Mouse (Mus musculus) induced T-regulatory cell, adult 2 months (primary cell): ENCODE results near the gene Pam16.
"Not testable (repeated sequence)": the region's sequence is repeated elsewhere in the genome, so short reads cannot be mapped to it uniquely, and the experiment has no call there.

ENCODE experiments used
- DNase-seq: peaks from one replicate; pipeline ENCODE4 v3.0.0-alpha.2; 2012; ENCODE audit warnings: low read depth

The Pam16 gene

GRCm38 (mm10) chr16:4592909-4593875, 31.6 kb downstream of the Pam16 start:
- peak; percentile 67 for DNase-seq

DNA sequence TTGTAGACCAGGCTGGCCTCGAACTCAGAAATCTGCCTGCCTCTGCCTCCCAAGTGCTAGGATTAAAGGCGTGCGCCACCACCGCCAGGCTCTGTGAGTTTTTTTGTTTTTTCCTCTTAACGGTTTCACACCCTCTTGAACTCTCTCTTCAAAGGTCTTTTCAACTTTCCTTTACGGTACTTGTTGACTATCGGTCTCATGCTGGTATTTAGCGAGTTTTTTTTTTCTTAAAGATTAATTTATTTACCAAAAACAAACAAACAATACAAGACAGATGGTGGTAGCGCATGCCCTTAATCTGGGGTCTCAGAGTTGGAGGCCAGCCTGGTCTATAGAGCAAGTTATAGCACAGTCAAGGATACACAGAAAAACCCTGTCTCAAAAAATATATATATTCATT, 34.6 kb downstream of the Pam16 start:
- DNase-seq = peak; percentile 58

- peak; percentile 27 for DNase-seq
Observed at GRCm38 (mm10) chr16:4587516-4588210, 37.1 kb downstream of the Pam16 start.

GRCm38 (mm10) chr16:4586531-4587123, 38.2 kb downstream of the Pam16 start:
- peak; percentile 99 for DNase-seq

GRCm38 (mm10) chr16:4585642-4586530, 38.9 kb downstream of the Pam16 start:
- peak; percentile 68 for DNase-seq

DNA sequence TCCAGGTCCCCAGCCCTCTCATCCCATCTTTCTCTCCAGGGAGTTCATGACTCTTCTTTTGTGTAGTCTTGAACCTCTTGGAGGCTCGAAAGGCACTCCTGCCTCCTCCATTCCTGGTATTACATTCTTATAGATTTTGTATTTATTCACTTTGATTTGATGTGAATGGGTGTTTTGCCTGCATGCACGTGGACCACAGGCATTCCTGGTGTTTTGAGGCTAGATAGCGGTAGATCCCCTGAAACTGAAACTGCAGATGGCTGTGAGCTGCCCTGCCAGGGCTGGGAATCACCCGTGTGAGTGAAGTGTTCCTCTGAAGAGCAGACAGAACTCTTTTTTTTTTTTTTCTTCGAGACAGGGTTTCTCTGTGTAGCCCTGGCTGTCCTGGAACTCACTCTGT, 40.4 kb downstream of the Pam16 start:
- DNase-seq = peak; percentile 66

DNA sequence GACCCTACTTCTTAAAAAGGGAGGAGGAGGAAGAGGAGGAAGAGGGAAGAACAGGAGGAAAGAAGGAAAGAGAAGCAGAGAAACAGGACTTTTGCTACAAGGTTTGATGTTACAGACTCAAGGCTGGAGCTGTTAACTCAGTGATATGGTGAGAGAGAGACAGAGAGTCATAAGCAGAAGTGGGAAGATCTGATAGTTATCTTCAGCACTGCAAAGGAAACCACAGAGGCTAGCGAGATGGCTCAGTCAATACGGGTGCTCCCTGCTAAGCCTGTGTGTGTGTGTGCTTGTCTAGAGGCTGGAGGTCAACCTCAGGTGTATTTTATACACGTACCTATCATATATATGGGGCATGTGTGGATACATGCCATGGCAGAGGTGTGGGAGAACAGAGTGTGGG, 41.0 kb downstream of the Pam16 start:
- peak; percentile 82 for DNase-seq

GRCm38 (mm10) chr16:4581179-4581578, 43.6 kb downstream of the Pam16 start:
- DNase-seq = not testable (repeated sequence)

GRCm38 (mm10) chr16:4578630-4579029, 46.2 kb downstream of the Pam16 start:
- DNase-seq = no peak

DNA sequence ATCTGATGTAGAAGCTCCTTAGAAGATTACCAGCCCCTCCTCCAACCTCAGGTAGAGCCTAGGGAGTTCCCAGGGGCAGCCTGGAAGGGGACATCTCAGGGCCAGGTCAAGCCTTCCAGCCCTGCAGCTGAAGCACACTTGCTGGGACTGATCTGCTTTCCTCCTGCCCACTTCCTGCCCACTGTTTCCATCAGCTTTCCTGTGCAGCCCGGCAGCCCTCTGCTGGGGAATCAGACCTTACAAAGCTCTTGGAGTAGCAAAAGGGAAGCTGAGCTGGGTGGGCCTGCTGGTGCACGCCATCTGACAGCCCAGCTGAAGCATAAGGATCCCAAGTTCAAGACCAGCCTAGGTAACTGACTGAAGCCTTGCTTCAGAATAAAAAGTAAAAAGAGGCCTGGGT, 47.9 kb downstream of the Pam16 start:
- DNase-seq = peak; percentile 61

- DNase-seq = no peak
Observed at GRCm38 (mm10) chr16:4576038-4576437, 48.8 kb downstream of the Pam16 start.

GRCm38 (mm10) chr16:4570737-4571136, 54.1 kb downstream of the Pam16 start:
- no peak for DNase-seq

DNA sequence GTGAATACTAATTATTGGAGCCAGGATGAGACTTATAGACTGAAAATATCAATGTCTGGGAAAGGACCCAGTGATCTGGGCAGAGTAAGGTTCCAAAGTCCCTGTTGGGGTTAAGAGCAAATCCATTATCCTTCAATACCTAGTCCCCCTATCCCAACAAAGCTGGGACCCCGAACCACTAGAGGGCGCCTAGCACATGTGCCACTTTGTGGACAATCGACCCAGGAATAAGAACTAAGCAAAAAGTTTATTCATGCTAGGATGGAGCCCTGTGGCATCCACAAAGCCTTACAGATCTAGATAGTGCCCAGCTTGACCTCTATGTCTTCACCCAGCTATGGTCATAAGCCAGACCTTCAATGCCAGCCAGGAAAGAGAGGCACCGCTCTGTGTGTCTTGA, 56.9 kb downstream of the Pam16 start:
- DNase-seq = peak; percentile 89
